ENCODE assay signal across 28 mouse cellular contexts in genomic region chr1:45318241-45318640, GRCm38 (mm10). TPM values are rescaled to one million over a fixed set of nuclear protein-coding genes. Genes with fewer than 3 reads are reported as not detected.
DNase-seq lines count a peak whose midpoint lies in the region; ATAC-seq and TF ChIP-seq lines count a peak whose summit lies in the region.
"Had no signal": no experiment of that assay in that cellular context is flagged by ENCODE, and none has a peak within 500 bp of the region (broad histone marks: within the 10 kb centered on the region; RNA-seq: fewer than 3 reads in every experiment).

No protein-coding gene starts in this region.

- peaks cover 77% of the 10 kb centered on the region for H3K79me2 ChIP-seq in C2C12 (ENCODE audit: control insufficient read depth, insufficient read depth)

- no peaks in the 10 kb centered on the region for H3K27me3 ChIP-seq in C2C12 (ENCODE audit: control insufficient read depth, insufficient read depth, insufficient read length)
- no peaks in the 10 kb centered on the region for H3K27me3 ChIP-seq in embryonic facial prominence, embryonic 15.5 days
- H3K27me3 ChIP-seq in kidney, embryonic 16.5 days (ENCODE audit: insufficient read depth, low read length): no peaks in the 10 kb centered on the region
- no peaks in the 10 kb centered on the region for H3K27me3 ChIP-seq in midbrain, embryonic 15.5 days (replicated peaks)
- H3K27me3 ChIP-seq: CH12.LX; embryonic facial prominence, embryonic 13.5 days; forebrain, embryonic 12.5 days; forebrain, embryonic 15.5 days; hindbrain, embryonic 12.5 days; hindbrain, embryonic 15.5 days; intestine, embryonic 15.5 days had no signal

- no peak overlapping the region for H3ac ChIP-seq in C2C12 (ENCODE audit: control insufficient read depth, insufficient read length, low read depth)

- peak overlapping the region; percentile 28; the same call in 1 of the 2 replicates for H3K27ac ChIP-seq in gastrocnemius, adult 2 months
- peak overlapping the region; percentile 0; the same call in 1 of the 2 replicates for H3K27ac ChIP-seq in embryonic facial prominence, embryonic 15.5 days (replicated peaks)
- H3K27ac ChIP-seq in kidney, embryonic 16.5 days (ENCODE audit: low read length): no peak overlapping the region
- H3K27ac ChIP-seq in midbrain, embryonic 15.5 days: no peak overlapping the region
- H3K27ac ChIP-seq: embryonic facial prominence, embryonic 13.5 days; forebrain, embryonic 12.5 days; forebrain, embryonic 15.5 days; hindbrain, embryonic 12.5 days; hindbrain, embryonic 15.5 days; intestine, embryonic 15.5 days had no signal

- peaks cover 4% of the 10 kb centered on the region; the same call in 1 of the 2 replicates for H3K4me1 ChIP-seq in embryonic facial prominence, embryonic 15.5 days
- H3K4me1 ChIP-seq in kidney, embryonic 16.5 days (ENCODE audit: insufficient read depth, low read length): no peaks in the 10 kb centered on the region
- H3K4me1 ChIP-seq in midbrain, embryonic 15.5 days: no peaks in the 10 kb centered on the region
- H3K4me1 ChIP-seq: forebrain, embryonic 12.5 days; forebrain, embryonic 15.5 days; hindbrain, embryonic 12.5 days had no signal

- H3K9ac ChIP-seq in embryonic facial prominence, embryonic 15.5 days: no peak overlapping the region
- H3K9ac ChIP-seq in kidney, embryonic 16.5 days (replicated peaks; ENCODE audit: low read length): no peak overlapping the region
- H3K9ac ChIP-seq in midbrain, embryonic 15.5 days: no peak overlapping the region
- H3K9ac ChIP-seq: embryonic facial prominence, embryonic 13.5 days; forebrain, embryonic 12.5 days; forebrain, embryonic 15.5 days; hindbrain, embryonic 12.5 days; hindbrain, embryonic 15.5 days; intestine, embryonic 15.5 days had no signal

- no peak for ATAC-seq in embryonic facial prominence, embryonic 15.5 days (ENCODE audit: insufficient number of reproducible peaks, low FRiP score, low TSS enrichment, low read depth)
- no peak for ATAC-seq in kidney, embryonic 16.5 days (ENCODE audit: low FRiP score, low TSS enrichment)
- no peak for ATAC-seq in midbrain, embryonic 15.5 days (replicated peaks)
- ATAC-seq: forebrain, embryonic 15.5 days; intestine, embryonic 15.5 days had no signal

- H3K79me3 ChIP-seq in C2C12 (ENCODE audit: low read depth): peaks cover 61% of the 10 kb centered on the region

- H3K36me3 ChIP-seq in C2C12 (ENCODE audit: control insufficient read depth, insufficient read depth): peaks cover 82% of the 10 kb centered on the region
- H3K36me3 ChIP-seq in embryonic facial prominence, embryonic 15.5 days: peaks cover 6% of the 10 kb centered on the region; the same call in 1 of the 2 replicates
- 0 out of 2 replicates have a peak, but pooled peaks cover 2% of the 10 kb centered on the region for H3K36me3 ChIP-seq in kidney, embryonic 16.5 days (ENCODE audit: insufficient read depth, low read length)
- H3K36me3 ChIP-seq in midbrain, embryonic 15.5 days (replicated peaks): no peaks in the 10 kb centered on the region
- H3K36me3 ChIP-seq: forebrain, embryonic 12.5 days; forebrain, embryonic 15.5 days; G1E; hindbrain, embryonic 12.5 days; hindbrain, embryonic 15.5 days; intestine, embryonic 15.5 days had no signal

- H3K4me2 ChIP-seq in embryonic facial prominence, embryonic 15.5 days (replicated peaks): no peak overlapping the region
- H3K4me2 ChIP-seq in kidney, embryonic 16.5 days (replicated peaks; ENCODE audit: low read depth, low read length): no peak overlapping the region
- H3K4me2 ChIP-seq in midbrain, embryonic 15.5 days: no peak overlapping the region
- H3K4me2 ChIP-seq: embryonic facial prominence, embryonic 13.5 days; forebrain, embryonic 12.5 days; forebrain, embryonic 15.5 days; heart, embryonic 11.5 days; hindbrain, embryonic 12.5 days; hindbrain, embryonic 15.5 days; intestine, embryonic 15.5 days had no signal

- intact Hi-C loops in gastrocnemius, adult 2 months (cut with DNase I): loop anchor here (5.0 to 10.0 kb wide), 2 partner anchors 571 to 1083 kb away; no protein-coding TSS in a partner anchor

- DNase-seq in gastrocnemius, adult 2 months: no peak
- DNase-seq in gastrocnemius, adult 18-20 months (ENCODE audit: low spot score): no peak
- DNase-seq in 3T3-L1 (ENCODE audit: low read depth, low spot score): peak; percentile 82
- DNase-seq in cerebellum, postnatal 14 days: no peak
- DNase-seq: adrenal gland, adult 8-10 months; adrenal gland, postnatal 25 days; cerebellum, adult 11-12 months; cerebellum, adult 9-10 months; cerebellum, postnatal 25 days; gastrocnemius, postnatal 14 days; heart, adult 11 months; kidney, adult 11 months had no signal

- no peaks in the 10 kb centered on the region for H3K9me3 ChIP-seq in embryonic facial prominence, embryonic 15.5 days (replicated peaks)
- H3K9me3 ChIP-seq in kidney, embryonic 16.5 days (ENCODE audit: low read length): no peaks in the 10 kb centered on the region
- H3K9me3 ChIP-seq in midbrain, embryonic 15.5 days: no peaks in the 10 kb centered on the region
- H3K9me3 ChIP-seq: embryonic facial prominence, embryonic 13.5 days; forebrain, embryonic 12.5 days; forebrain, embryonic 15.5 days; G1E; hindbrain, embryonic 12.5 days; hindbrain, embryonic 15.5 days; intestine, embryonic 15.5 days had no signal

- TF ChIP-seq CTCF in gastrocnemius, adult 2 months (IDR thresholded peaks at IDR 0.05): no peak
- no peak for TF ChIP-seq CTCF in C2C12 (IDR thresholded peaks at IDR 0.05; ENCODE audit: control insufficient read depth, insufficient read depth, insufficient read length)

- peak overlapping the region; percentile 9 for H3K4me3 ChIP-seq in gastrocnemius, adult 2 months
- no peak overlapping the region for H3K4me3 ChIP-seq in C2C12 (ENCODE audit: insufficient read depth, poor library complexity, severe bottlenecking)
- H3K4me3 ChIP-seq in embryonic facial prominence, embryonic 15.5 days (replicated peaks): no peak overlapping the region
- H3K4me3 ChIP-seq in kidney, embryonic 16.5 days (ENCODE audit: low read length): no peak overlapping the region
- no peak overlapping the region for H3K4me3 ChIP-seq in midbrain, embryonic 15.5 days
- H3K4me3 ChIP-seq: embryonic facial prominence, embryonic 13.5 days; erythroblast, embryonic 14.5 days; forebrain, embryonic 12.5 days; forebrain, embryonic 15.5 days; hindbrain, embryonic 12.5 days; hindbrain, embryonic 15.5 days; intestine, embryonic 15.5 days had no signal

- 77% methylated on average over 1 of the region's 1 CpGs for WGBS in embryonic facial prominence, embryonic 15.5 days
- WGBS in kidney, embryonic 16.5 days: 69% methylated on average over 1 of the region's 1 CpGs
- WGBS in midbrain, embryonic 15.5 days: 82% methylated on average over 1 of the region's 1 CpGs

TF ChIP-seq in C2C12, 6 proteins besides CTCF, POLR2A, EP300 and RAD21:
- TF ChIP-seq FOSL1 (IDR thresholded peaks at IDR 0.05; ENCODE audit: insufficient read depth, low read length, poor library complexity, severe bottlenecking): no peak
- no peak for TF ChIP-seq USF1 (IDR thresholded peaks at IDR 0.05; ENCODE audit: low read depth)
- peak; percentile 69 for TF ChIP-seq CEBPB (IDR thresholded peaks at IDR 0.05; ENCODE audit: low read depth)
- no peak for TF ChIP-seq MYOD1 (IDR thresholded peaks at IDR 0.05; ENCODE audit: control insufficient read depth, insufficient read length, low read depth)

RNA-seq across cellular contexts. Expression of gene Col3a1, which starts 6.9 kb away (rescaled TPM):
- total RNA-seq in gastrocnemius, adult 2 months (2021): 100 to 1,000 TPM; 139 to 163 TPM
- total RNA-seq in gastrocnemius, adult 18-20 months (2021): 10 to 100 TPM; 72.3 to 85.2 TPM
- polyA plus RNA-seq in C2C12 (2012; fragmentation: generic; extraction: Trizol): 210 TPM
- polyA plus RNA-seq in embryonic facial prominence, embryonic 15.5 days (2015; fragmentation: Nextera tagmentation; extraction: Ambion mirVana): 2,793 and 3,179 TPM in 2 replicates
- polyA plus RNA-seq in kidney, embryonic 16.5 days (2015; fragmentation: Nextera tagmentation; extraction: Ambion mirVana): 1,118 and 1,232 TPM in 2 replicates
- polyA plus RNA-seq in midbrain, embryonic 15.5 days (2015; fragmentation: Nextera tagmentation; extraction: Ambion mirVana): 173 and 194 TPM in 2 replicates
- total RNA-seq: CH12.LX; common myeloid progenitor, adult 5-6 weeks; hematopoietic stem cell, adult 5-6 weeks had no signal
- polyA plus RNA-seq: G1E had no signal

Comparison
In these comparisons a context has a peak if more than half of its experiments do, and no peak if none do; other contexts are left out.
1. H3K27ac ChIP-seq: peak in gastrocnemius, adult 2 months (single experiment) and embryonic facial prominence, embryonic 15.5 days (single experiment); none in kidney, embryonic 16.5 days (single experiment) and midbrain, embryonic 15.5 days (single experiment).